Mouse (Mus musculus) WW6 (cell line): ENCODE measurements around the gene Slc24a2.

ENCODE experiments used
- DNase-seq: peaks from one replicate; pipeline ENCODE4 v3.0.0-alpha.2; 2013; ENCODE audit warnings: low read depth, low spot score

Gene Slc24a2

GRCm38 (mm10) chr4:87229960-87230551 lies at the start of gene Slc24a2:
Slc24a2 (minus strand) TSS chr4:87230477.
- DNase-seq: peak; percentile 48

GRCm38 (mm10) chr4:87274825-87275224 lies 44.5 kb upstream of the Slc24a2 start:
- no peak for DNase-seq

GRCm38 (mm10) chr4:87274276-87274675 lies 44.0 kb upstream of the Slc24a2 start:
- no peak for DNase-seq

DNA sequence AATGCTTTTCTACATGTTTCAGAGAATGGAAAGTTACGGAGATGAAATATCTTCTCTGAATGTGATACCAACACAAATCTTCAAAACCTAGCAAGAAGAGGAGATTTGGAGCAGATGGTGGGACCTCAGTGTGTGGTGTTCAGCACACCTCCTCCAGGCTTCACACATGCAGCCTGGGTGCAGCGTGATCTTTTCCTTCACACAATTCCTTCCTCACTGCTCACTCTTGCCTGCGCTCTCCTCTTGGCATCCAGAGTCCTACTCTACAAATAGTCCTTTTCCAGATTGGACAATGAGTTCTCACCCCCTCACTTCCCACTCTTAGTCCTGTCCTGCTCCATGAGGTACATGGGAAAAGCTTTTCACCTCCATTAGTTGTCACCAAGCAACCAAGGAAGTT lies 43.2 kb upstream of the Slc24a2 start:
- DNase-seq: no peak

DNA sequence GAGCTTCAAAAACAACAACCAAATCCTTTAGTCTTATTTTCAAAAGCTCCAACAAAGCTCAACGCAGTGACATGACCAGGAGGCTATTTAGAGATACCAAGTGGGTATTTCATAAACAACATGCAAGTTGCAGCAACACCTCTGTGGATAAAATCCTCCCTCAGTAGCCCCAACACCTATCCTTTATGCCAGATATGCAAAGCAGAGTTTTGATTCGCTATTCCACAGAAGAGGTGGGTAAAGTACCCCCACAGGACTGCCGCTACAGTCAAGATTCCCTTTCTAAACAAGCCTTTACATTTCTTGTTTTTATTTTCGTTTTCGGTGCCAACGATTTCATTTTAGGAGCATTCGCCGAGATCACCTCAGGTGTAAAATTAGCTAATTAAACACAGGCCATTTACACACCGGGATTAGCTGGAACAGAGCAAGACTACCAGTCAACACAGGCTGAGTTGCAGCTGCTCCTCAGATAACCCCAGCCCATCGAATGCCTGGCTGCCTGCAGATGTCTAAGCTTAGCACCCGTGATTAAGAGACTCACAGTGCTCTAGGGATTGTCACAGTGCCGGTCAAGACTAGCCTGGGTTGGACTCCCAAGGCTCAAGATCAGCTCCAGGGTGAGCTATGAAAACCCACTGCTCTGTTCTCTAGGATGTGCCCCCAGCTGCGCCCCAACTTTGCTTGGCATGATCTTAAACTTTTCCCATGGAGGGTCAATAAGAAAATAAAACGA lies 885 bp downstream of the Slc24a2 start:
- no peak for DNase-seq

DNA sequence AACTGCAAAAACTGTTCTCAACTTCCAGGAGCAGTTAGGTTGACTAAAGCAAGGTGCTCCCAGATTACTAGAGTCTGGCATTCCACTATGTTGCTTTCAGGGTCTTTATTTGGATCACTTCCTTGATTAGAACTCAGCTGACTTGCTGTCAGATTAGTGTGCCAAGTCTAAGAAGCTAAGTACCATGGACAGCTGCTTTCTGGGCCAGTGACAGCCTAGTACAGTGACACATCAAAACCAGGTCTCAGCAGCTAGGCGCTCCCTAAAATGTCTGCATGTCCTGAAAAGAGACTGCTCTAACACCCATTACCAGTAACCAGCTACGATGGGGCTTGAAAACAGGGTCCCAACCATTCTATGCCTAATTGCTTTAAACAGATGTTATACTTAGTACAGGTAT lies 8.7 kb downstream of the Slc24a2 start:
- no peak for DNase-seq

DNA sequence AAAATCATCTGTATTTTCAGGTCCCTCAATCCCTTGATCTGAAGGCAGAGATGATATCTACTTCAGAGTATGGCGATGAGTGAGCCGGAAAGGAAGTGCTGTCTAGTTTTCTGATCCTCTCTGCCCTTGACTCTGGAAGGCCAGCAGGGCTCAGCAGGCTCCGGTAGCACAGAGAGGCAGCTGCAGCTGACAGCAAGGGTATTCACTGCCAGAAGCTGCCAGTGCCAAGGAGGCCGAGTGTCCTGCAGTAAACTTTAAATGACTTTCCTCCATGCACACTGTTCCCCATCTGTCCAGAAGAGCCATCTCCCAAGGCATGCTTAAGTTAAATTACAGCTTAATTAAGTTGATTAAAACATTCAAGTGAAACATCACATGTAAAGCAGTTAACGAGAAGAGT lies 12.1 kb downstream of the Slc24a2 start:
- DNase-seq: no peak

DNA sequence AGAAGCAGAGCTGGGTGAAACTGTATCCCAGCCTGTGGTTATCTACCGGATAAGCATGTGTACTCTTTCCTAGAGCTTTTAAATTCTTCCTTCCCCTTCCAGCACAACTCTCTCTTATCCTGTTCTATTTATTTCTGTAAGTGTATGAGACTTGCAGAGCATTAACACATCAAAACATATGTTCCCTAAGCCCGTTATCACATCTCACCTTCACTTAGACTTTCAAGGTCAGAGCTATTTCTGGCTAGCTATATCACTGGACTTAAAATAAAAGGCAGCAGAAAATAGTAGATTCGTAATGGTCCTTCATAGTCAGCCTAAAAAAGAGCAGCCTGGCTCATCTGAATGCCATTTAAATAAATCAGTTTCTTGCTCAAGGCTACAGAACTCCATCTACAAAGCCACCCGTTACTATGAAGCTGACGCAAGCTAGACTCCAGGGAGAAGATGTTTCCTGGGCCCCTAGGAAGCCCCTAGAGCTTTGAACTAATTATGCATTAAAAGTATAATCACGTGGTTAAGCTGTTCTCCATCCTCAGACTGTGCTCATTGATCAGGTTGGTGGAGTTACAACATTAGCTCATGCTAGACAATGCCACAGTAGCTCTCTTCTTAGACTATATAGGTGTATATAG lies 18.8 kb downstream of the Slc24a2 start:
- no peak for DNase-seq

DNA sequence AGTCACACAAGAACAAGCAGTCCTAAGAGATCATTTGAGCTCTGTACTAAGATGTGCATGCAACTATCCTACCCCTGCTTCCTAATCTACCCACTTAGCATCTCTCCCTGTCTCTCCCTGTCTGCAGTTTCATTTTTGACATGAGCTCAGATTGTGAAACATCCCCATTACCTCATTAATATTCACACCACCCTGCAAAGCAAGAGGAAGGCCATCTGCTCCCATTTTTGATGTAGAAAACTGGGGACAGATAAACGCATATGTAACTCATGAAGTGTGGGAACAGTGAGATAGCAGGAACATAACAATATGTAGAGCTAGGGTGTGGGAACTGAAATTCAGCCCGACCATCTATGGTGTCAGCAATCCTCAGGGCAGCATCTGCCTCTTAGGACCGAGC lies 19.7 kb downstream of the Slc24a2 start:
- DNase-seq: no peak

GRCm38 (mm10) chr4:87202081-87202480 lies 28.2 kb downstream of the Slc24a2 start:
- DNase-seq: no peak

DNA sequence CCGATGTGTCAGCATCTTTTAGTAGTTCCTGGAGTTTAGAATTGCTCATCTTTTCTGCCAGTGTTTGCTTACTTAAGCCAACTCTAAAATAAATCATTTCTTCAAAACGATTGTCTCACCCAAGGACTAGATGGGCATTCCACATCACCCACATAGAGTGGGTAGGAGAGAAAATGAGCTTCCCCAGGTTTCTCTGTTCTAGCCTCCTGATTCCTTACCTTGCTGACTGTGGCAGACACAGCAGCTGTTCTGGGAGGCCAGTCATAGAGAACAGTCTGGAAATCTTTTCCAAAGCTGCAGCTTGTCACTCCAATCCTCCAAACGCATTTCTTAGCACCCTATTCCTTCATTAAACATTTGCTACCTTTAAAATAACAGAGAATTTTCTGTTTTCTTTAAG lies 29.0 kb downstream of the Slc24a2 start:
- DNase-seq: no peak

GRCm38 (mm10) chr4:87184147-87184930 lies 45.9 kb downstream of the Slc24a2 start:
- no peak for DNase-seq

DNA sequence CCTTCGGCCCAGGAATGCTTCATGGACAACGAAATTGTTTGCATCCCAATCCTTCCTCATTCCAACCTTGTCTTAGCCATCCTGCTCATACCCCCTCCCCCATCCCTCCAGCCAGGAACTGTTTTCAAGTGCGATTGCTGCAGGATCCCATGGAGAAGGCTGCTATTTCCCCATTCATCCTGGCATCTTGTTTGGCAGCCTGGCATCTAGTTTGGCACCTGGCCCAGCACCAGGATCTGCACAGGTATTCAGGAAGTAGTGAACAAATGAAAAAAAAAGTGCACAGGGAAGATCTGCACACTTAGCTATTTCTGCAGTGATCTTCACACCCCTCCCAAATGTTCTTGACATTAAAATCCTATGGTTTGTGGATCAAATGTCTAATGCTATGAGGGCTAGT lies 53.2 kb downstream of the Slc24a2 start:
- no peak for DNase-seq

GRCm38 (mm10) chr4:87163945-87164344 lies 66.3 kb downstream of the Slc24a2 start:
- DNase-seq: no peak

DNA sequence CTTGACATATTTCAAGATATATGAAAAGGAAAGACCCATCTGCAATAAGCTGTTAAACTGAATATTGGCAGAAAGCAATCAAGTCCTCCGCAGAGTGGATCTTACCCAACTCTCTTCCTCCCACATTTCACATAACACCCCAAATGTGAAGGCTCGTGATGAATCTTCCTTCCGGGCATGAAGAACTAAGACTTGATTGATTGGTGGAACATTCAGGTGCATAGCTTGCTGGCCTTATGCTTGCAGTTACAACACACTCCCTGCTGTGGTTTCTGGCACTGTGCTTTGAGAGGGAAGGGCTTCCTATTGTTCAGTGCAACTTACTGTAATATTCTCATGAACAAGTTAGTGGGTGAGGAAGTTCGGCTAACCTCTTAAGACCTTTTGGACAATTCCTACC lies 72.2 kb downstream of the Slc24a2 start:
- no peak for DNase-seq

DNA sequence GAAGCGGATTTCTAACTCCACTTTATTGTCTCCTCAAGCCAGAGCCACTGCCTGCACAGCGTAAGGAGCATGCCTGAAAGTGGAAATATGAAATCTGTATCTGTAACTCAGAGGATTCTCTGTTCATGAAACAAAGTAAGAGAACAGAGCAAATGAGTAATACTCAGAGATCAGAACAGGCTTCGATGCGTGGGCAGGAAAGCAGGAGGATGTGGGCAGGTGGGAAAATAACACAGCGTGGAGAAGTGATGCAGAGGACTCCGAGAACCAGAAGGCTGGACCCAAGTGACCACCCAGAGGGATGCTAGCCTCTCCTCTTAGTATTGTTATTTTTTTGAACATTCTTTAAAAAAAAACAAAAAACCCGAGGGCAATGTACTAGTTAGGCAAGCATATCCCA lies 78.3 kb downstream of the Slc24a2 start:
- no peak for DNase-seq

DNA sequence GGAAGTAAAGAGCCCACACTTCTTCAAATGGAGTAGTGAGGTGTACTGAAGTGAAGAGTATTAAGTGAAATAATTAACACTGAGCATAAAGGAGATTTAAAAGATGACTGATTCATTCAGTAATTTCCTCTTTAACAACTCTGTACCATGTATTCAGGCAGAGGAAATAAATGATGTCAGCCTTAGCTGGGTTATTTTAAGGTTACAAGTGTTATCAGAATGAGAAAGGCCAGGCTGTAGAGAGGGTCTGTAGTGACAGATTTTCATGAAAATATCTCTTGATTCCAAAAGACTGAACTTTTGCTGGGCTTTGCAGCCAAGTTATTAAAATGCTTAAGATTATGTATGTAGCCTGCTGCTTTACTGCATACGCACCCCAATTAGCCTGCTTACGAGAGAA lies 80.7 kb downstream of the Slc24a2 start:
- DNase-seq: no peak

DNA sequence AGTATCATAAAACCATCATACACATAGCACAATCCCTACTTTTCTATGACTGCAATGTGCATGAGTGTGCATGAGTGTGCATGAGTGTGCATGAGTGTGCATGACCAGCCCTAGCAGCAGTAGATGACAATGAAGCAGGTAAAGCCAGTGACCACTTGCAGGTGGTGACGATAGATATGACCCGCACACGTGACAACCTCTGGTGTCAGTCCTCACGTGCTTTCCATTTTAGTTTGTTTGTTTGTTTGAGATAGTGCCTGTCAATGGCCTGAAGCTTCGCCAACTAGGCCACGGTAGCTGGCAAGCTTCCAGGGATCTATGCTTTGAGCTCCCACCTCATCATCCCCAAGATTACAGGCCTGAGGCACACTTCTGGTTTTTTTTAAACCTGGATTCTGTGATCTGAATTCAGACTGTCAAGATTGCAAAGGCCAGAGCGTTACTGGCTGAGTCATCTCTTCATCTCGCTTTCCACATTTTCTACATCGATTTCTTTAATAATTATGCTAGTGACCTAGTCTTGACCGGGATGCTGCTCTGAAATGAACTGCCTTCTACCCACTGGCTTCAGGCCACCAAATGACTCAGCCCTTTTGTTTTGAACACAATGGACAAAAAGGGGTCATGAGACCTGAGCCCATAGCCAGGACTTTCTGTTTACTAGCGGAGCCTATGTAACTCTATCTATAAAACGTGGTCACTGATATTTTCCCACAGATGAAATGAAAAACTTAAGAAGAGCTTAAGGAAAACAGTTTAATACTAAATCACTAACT lies 88.5 kb downstream of the Slc24a2 start:
- no peak for DNase-seq

GRCm38 (mm10) chr4:87140901-87141300 lies 89.4 kb downstream of the Slc24a2 start:
- DNase-seq: no peak

GRCm38 (mm10) chr4:87132525-87132924 lies 97.8 kb downstream of the Slc24a2 start:
- DNase-seq: no peak

DNA sequence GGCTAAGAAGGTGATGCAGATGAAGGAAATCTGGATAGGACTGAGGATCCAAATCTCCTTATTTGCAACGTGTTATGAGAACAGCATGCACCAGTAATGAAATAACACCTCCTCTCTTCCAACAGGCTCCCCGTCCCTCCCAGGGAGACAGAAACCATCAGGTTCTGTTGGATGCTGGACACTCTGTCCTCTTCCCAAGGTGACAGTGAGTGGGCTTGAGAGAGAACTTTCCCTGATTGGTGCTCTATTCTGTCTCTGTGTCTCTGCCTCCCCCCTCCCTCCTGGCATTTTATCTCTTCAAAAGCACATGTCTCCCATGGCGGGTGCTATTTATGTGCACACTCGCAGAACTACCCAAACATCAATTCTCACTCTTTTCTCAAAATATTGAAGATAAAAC lies 103.5 kb downstream of the Slc24a2 start:
- DNase-seq: no peak

GRCm38 (mm10) chr4:87119758-87120157 lies 110.5 kb downstream of the Slc24a2 start:
- peak; percentile 75 for DNase-seq
